Mouse (Mus musculus): Measurements from ENCODE around the gene Psd. TPM values are rescaled to one million over a fixed set of nuclear protein-coding genes. Genes with fewer than 3 reads are reported as not detected.

The Psd gene
- total RNA-seq (2023): under 1 TPM in 1 of 2 experiments, not detected in 1; 0.53 TPM

DNA sequence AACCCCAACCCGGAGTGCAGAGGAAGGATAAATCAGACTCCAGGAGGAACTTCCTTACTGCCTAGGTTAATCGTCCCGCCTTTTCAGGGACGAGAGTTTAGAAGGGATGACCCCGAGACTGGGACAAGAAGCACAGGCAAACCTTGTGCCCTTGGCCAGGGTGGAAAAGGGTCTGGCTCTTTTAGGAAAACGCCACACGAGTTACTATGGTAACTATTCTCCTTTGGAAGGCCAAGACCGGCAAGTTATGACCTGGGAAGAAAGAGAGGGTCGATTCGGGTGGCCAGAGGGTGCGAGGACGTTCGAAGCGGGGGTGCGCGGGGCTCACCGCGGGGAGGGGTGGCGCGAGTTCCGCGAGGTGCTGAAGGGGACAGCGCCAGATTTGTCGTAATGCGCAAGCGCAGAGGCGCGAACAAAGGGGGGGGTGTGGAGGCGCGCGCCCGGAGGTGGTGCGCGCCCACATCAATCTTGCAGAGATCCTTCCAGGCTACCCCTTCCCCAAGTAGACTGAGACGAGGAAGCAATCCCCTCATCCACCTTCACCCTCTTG lies at the start of gene Psd:
TSS of gene Psd (minus strand) at position 401 of the 550 bp plus-strand sequence.

DNA sequence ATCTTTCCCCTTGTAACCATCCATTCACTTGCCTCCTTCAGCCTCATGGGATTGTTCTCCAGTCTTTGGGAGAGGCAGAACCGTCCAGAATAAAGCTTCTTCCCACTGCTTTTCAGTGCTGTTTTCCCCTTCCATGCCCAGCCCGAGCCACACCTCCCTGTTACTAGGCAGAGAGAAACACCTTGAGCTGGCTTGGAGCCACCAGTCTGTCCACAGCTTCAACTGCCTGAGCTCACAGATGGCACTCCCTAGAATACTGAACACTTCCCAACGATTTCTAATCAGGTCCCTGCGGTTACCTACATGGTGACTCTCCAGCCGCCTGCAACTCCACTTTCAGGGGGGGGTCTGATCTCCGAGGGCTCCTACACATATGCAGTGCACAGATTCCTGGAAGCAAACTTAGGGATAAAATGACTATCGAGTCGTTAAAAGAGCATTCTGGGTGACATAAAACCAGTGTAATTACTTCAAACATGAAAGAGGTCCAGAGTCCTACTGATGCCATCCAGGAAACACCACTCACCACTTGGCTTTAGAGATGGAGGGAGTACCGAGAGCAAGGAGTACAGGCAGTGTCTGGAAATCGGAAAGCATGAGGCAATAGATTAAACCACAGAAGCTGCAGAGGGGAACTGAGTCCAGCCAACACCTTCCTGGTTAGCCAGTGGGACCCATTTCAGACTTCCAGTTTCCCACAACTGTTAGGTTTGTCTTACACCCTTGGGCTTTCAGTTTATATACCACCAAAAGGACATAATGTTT lies 23.4 kb upstream of the Psd start, which contains the start of gene 2310034G01Rik:
TSS of gene 2310034G01Rik (minus strand) at position 135 of the 765 bp plus-strand sequence.

GRCm38 (mm10) chr19:46338331-46338936 lies 11.5 kb upstream of the Psd start, which contains the start of gene Cuedc2:
Cuedc2 (minus strand) TSS chr19:46338702.

GRCm38 (mm10) chr19:46328081-46329030 lies 1.4 kb upstream of the Psd start, which contains the start of gene Fbxl15:
Fbxl15 (plus strand) TSS chr19:46328184.

GRCm38 (mm10) chr19:46304216-46304841 lies 22.6 kb downstream of the Psd start, which contains the start of gene Nfkb2:
Nfkb2 (plus strand) TSS chr19:46304320.

Other genes starting within 250 kb of the Psd start
- under 1 TPM; 0.22 to 0.66 TPM for gene Elovl3, start 195.3 kb downstream of the Psd start, total RNA-seq (2023)
- not detected for gene Pitx3, start 178.8 kb downstream of the Psd start, total RNA-seq (2023)
- 10 to 100 TPM; 56.1 to 60.1 TPM for gene Gbf1, start 174.6 kb downstream of the Psd start, total RNA-seq (2023)
- gene Nfkb2, start 22.8 kb downstream of the Psd start, total RNA-seq (2023): 10 to 100 TPM; 41.7 to 43.7 TPM
- gene Fbxl15, start 1.0 kb upstream of the Psd start, total RNA-seq (2023): 1 to 10 TPM; 3.0 TPM
- 100 to 1,000 TPM in 1 of 2 experiments, 10 to 100 TPM in 1; 92.6 to 101 TPM for gene Cuedc2, start 11.5 kb upstream of the Psd start, total RNA-seq (2023)
- 10 to 100 TPM; 29.0 to 32.7 TPM for gene Mfsd13a, start 14.0 kb upstream of the Psd start, total RNA-seq (2023)
- gene 2310034G01Rik, start 23.1 kb upstream of the Psd start, total RNA-seq (2023): not detected
- 10 to 100 TPM; 83.9 to 91.4 TPM for gene Actr1a, start 68.6 kb upstream of the Psd start, total RNA-seq (2023)
- gene Sufu, start 69.7 kb upstream of the Psd start, total RNA-seq (2023): 10 to 100 TPM in 1 of 2 experiments, 1 to 10 TPM in 1; 9.0 to 11.5 TPM
- 10 to 100 TPM; 40.9 to 47.7 TPM for gene Trim8, start 174.5 kb upstream of the Psd start, total RNA-seq (2023)
- 10 to 100 TPM in 1 of 2 experiments, 1 to 10 TPM in 1; 9.2 to 12.5 TPM for gene Arl3, start 246.0 kb upstream of the Psd start, total RNA-seq (2023)
- 10 to 100 TPM in 1 of 2 experiments, 1 to 10 TPM in 1; 8.3 to 12.6 TPM for gene Sfxn2, start 246.2 kb upstream of the Psd start, total RNA-seq (2023)

All from neutrophil, adult 83 days (primary cell).